Mouse (Mus musculus) heart, embryonic 16.5 days (tissue): ENCODE results near the gene Wdr76. TPM values are rescaled to one million over a fixed set of nuclear protein-coding genes. Genes with fewer than 3 reads are reported as not detected.
A peak's percentile ranks its signal among the peaks of the same experiment; 100 is the strongest.

Experiments used
- ATAC-seq: fragments of 200-750 bp; cut with Nextera tagmentation; replicated peaks from 2 replicates; pipeline ENCODE4 v1.8.0; 2017; ENCODE audit warnings: moderate number of reproducible peaks; ENCODE audit not compliant: insufficient read depth, low FRiP score; ENCODE audit errors: extremely low read depth
- H3K27ac ChIP-seq: fragments of 300-500 bp; sonication (generic); 2 replicates; pipeline ENCODE4 v1.5.1; 2014; ENCODE audit warnings: mild to moderate bottlenecking, low read length, control low read depth, moderate library complexity
- H3K27me3 ChIP-seq: fragments of 300-500 bp; sonication (generic); 2 replicates; pipeline ENCODE4 v1.6.1; 2014; ENCODE audit warnings: low read length, mixed read lengths; ENCODE audit not compliant: control insufficient read depth, insufficient read depth
- H3K36me3 ChIP-seq: fragments of 300-500 bp; sonication (generic); 2 replicates; pipeline ENCODE4 v1.6.1; 2014; ENCODE audit not compliant: control insufficient read depth, insufficient read depth
- H3K4me1 ChIP-seq: fragments of 300-500 bp; sonication (generic); 2 replicates; pipeline ENCODE4 v1.6.1; 2014; ENCODE audit warnings: low read length, mixed read lengths; ENCODE audit not compliant: control insufficient read depth, insufficient read depth
- H3K4me2 ChIP-seq: fragments of 300-500 bp; sonication (generic); 2 replicates; pipeline ENCODE4 v1.6.1; 2014; ENCODE audit warnings: low read depth, mild to moderate bottlenecking, control low read depth, low read length
- H3K4me3 ChIP-seq: fragments of 300-500 bp; sonication (generic); 2 replicates; pipeline ENCODE4 v1.5.1; 2014; ENCODE audit warnings: mild to moderate bottlenecking, control low read depth, low read length
- H3K9ac ChIP-seq: fragments of 300-500 bp; sonication (generic); 2 replicates; pipeline ENCODE4 v1.6.1; 2014; ENCODE audit warnings: low read length, control low read depth
- H3K9me3 ChIP-seq: fragments of 300-500 bp; sonication (generic); replicated peaks from 2 replicates; pipeline ENCODE4 v1.6.1; 2016; ENCODE audit warnings: low read length; ENCODE audit not compliant: control insufficient read depth
- WGBS: fragments of 180-500 bp; shearing (Covaris S2); extraction: QIAGEN DNeasy Blood & Tissue Kit; methylation state at CpG from one replicate; pipeline ENCODE4 v1.1.7; 2014; 5-methylcytosine and 5-hydroxymethylcytosine counted together
- polyA plus RNA-seq: library from polyadenylated mRNA; unstranded; fragments of >200 nt; fragmentation: Nextera tagmentation; extraction: Ambion mirVana; gene quantifications from 2 replicates; pipeline ENCODE4 v1.2.1, GENCODE M21; 2015

Wdr76 gene
- polyA plus RNA-seq, 1 experiment from 2014 or later, result 7.8 TPM

- Histone ChIP-seq H3K36me3 (no peaks in the 10 kb centered on the region), H3K9ac (no peak overlapping the region), H3K27ac (peak overlapping the region; percentile 15; the same call in 1 of the 2 replicates), H3K27me3 (no peaks in the 10 kb centered on the region), H3K4me2 (no peak overlapping the region), H3K4me3 (no peak overlapping the region), H3K9me3 (no peaks in the 10 kb centered on the region), H3K4me1 (peaks cover 19% of the 10 kb centered on the region)
- ATAC-seq, result peak; percentile 37
- WGBS, result 39% methylated on average over 13 of the region's 13 CpGs
These were observed 77.1 kb downstream of the Wdr76 start for GRCm38 (mm10) chr2:121583468-121584116.

- Histone ChIP-seq H3K4me3 (no peak overlapping the region), H3K4me1 (peaks cover 19% of the 10 kb centered on the region), H3K27me3 (no peaks in the 10 kb centered on the region), H3K27ac (peak overlapping the region; percentile 23; the same call in 1 of the 2 replicates), H3K36me3 (no peaks in the 10 kb centered on the region), H3K9ac (no peak overlapping the region), H3K4me2 (no peak overlapping the region), H3K9me3 (no peaks in the 10 kb centered on the region)
- no peak for ATAC-seq
- 46% methylated on average over 5 of the region's 5 CpGs for WGBS
These were observed 78.2 kb downstream of the Wdr76 start for GRCm38 (mm10) chr2:121584705-121585104.

GRCm38 (mm10) chr2:121587523-121588308, 81.2 kb downstream of the Wdr76 start:
- H3K36me3 ChIP-seq, result no peaks in the 10 kb centered on the region
- no peak for ATAC-seq
- no peak overlapping the region for H3K9ac ChIP-seq
- peaks cover 19% of the 10 kb centered on the region for H3K4me1 ChIP-seq
- no peaks in the 10 kb centered on the region for H3K9me3 ChIP-seq
- H3K27ac ChIP-seq, result no peak overlapping the region
- H3K4me2 ChIP-seq, result no peak overlapping the region
- no peak overlapping the region for H3K4me3 ChIP-seq
- WGBS, result 31% methylated on average over 12 of the region's 12 CpGs
- H3K27me3 ChIP-seq, result no peaks in the 10 kb centered on the region

GRCm38 (mm10) chr2:121588309-121588694, 81.8 kb downstream of the Wdr76 start:
- no peak overlapping the region for H3K4me3 ChIP-seq
- peak; percentile 49; the same call in 1 of the 2 replicates for ATAC-seq
- no peaks in the 10 kb centered on the region for H3K9me3 ChIP-seq
- H3K9ac ChIP-seq, result no peak overlapping the region
- no peak overlapping the region for H3K27ac ChIP-seq
- H3K4me2 ChIP-seq, result no peak overlapping the region
- H3K27me3 ChIP-seq, result no peaks in the 10 kb centered on the region
- no peaks in the 10 kb centered on the region for H3K36me3 ChIP-seq
- WGBS, result 29% methylated on average over 4 of the region's 4 CpGs
- peaks cover 16% of the 10 kb centered on the region for H3K4me1 ChIP-seq

GRCm38 (mm10) chr2:121594131-121594530, 87.6 kb downstream of the Wdr76 start:
- Histone ChIP-seq H3K4me3 (no peak overlapping the region), H3K36me3 (no peaks in the 10 kb centered on the region), H3K27me3 (no peaks in the 10 kb centered on the region), H3K9me3 (no peaks in the 10 kb centered on the region), H3K4me1 (peaks cover 21% of the 10 kb centered on the region), H3K9ac (no peak overlapping the region), H3K4me2 (peak overlapping the region; percentile 52), H3K27ac (peak overlapping the region; percentile 81)
- ATAC-seq, result no peak
- 42% methylated on average over 3 of the region's 3 CpGs for WGBS

Other genes with a start within 250 kb of the Wdr76 start
- 34.5 and 42.4 TPM in 2 replicates for gene Trp53bp1, start 235.3 kb upstream of the Wdr76 start, polyA plus RNA-seq
- gene Map1a, start 217.1 kb upstream of the Wdr76 start, polyA plus RNA-seq, result 3.7 and 4.0 TPM in 2 replicates
- 11.0 and 13.5 TPM in 2 replicates for gene Ppip5k1, start 151.3 kb upstream of the Wdr76 start, polyA plus RNA-seq
- gene Ckmt1, start 149.0 kb upstream of the Wdr76 start, polyA plus RNA-seq, result 2.4 and 4.2 TPM in 2 replicates
- gene Strc, start 119.6 kb upstream of the Wdr76 start, polyA plus RNA-seq, result not detected in 2 replicates
- gene Pdia3, start 92.9 kb upstream of the Wdr76 start, polyA plus RNA-seq, result 468 and 473 TPM in 2 replicates
- 2.7 and 3.4 TPM in 2 replicates for gene Catsper2, start 92.9 kb upstream of the Wdr76 start, polyA plus RNA-seq
- gene Ell3, start 62.4 kb upstream of the Wdr76 start, polyA plus RNA-seq, result 1.1 and 1.6 TPM in 2 replicates
- gene Serf2, start 57.5 kb upstream of the Wdr76 start, polyA plus RNA-seq, result 468 and 577 TPM in 2 replicates
- 81.2 and 83.9 TPM in 2 replicates for gene Hypk, start 53.4 kb upstream of the Wdr76 start, polyA plus RNA-seq
- 0.11 and 0.19 TPM in 2 replicates for gene Serinc4, start 49.9 kb upstream of the Wdr76 start, polyA plus RNA-seq
- gene Mfap1b, start 32.7 kb upstream of the Wdr76 start, polyA plus RNA-seq, result 43.6 and 50.9 TPM in 2 replicates
- gene Mfap1a, start 58 bp upstream of the Wdr76 start, polyA plus RNA-seq, result 21.2 and 25.3 TPM in 2 replicates